Mouse (Mus musculus): ENCODE results near the gene Fam126a.

Gene Fam126a

DNA sequence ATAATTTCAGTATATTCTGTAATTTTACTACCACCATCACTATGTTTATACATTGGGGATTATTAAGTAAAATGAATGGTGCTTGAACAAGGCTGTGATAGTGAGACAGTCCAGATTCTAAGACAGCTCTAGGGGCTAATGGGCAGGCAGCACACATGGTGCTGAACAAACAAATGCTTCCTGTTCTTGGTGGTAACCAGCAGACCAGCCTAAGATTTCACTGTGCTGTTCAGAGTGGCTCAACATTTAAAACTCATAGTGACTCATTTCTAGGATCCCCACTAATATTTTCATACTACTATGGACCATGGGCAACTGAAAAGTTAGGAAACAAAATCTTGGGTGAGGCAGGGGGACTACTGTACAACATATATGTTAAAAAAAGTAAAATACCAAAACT is 10.1 kb upstream of the Fam126a start:
- DNase-seq (ENCODE audit: low spot score in 2 of 2), result no peak

DNA sequence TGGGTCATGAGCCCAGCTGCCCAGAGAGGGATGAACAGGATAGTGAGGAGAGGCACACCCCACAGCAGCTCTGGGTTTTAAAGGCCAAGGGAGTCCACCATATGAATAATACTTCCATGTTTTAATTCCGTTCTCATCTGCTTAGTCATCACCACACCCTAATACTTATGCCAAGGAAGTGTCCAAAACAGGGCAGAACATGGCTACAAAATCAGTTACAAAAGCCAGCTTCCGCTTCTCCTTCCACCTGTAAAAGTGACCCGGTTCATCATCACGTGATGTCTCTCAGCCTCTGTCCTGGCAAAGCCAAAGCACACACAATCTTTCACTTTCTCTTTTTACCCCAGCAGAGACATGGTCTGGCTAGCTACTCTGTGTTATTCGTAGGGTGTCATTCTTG is 8.9 kb upstream of the Fam126a start:
- no peak for DNase-seq (ENCODE audit: low spot score in 2 of 2)

DNA sequence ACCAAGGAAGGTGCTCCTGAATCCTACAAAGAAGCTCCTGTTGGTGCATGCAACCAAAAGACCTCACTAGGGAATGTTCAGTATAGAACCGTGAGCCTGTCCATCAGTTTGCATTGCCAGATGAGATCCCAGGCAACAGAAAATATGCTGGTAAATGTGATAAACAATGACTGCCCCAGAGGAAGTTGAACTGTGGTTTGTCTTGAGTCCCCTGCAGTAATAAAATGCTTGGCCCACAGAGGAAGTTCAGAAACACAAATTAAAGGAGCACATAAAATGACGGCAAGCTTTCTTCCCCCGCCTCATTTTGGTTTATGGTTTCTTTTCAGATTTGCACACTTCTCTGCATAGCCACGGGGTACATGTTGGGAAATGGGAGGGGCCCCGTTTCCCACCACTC is 8.3 kb upstream of the Fam126a start:
- no peak for DNase-seq (ENCODE audit: low spot score in 2 of 2)

DNA sequence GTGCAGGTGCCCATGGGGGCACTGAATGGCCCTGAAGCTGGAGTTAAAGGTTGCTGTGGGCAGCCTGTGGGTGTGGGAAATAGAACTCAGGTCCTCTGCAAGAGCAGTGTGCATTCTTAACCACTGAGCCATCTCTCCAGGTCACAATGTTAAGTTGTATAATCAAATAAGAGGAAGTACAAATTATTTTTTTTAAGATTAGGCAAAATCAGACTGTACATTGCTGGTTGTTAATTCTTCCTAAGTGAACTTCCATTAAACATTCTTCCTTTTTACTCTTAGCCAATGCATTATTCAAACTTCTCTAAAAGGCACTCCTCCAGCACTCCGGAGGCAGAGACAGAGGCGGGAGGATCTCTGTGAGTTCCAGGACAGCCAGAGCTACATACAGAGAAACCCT is 7.7 kb upstream of the Fam126a start:
- DNase-seq (ENCODE audit: low spot score in 2 of 2), result no peak

- DNase-seq (ENCODE audit: low spot score in 2 of 2), result no peak
Measured at GRCm38 (mm10) chr5:24036731-24037130, 6.2 kb upstream of the Fam126a start.

DNA sequence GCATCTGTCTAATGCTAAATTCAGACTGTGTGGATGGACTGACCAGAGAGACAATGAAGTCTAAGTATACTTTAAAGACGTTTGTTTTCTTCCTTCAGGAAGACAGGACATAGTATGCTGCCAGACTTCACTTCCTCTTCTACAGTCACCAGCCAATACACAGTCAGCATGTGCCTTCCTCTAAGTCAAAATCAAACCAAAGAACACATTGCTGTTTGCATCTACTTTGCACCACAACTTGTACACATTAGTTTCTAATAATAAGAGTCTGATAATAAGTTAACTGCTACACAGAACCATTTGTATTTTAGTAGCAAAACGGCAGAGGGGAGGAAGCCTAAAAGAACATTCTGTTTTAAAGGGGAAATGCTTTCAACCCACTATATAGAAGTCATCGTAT is 4.5 kb upstream of the Fam126a start:
- DNase-seq (ENCODE audit: low spot score in 2 of 2), result no peak

GRCm38 (mm10) chr5:24034091-24034490 is 3.6 kb upstream of the Fam126a start:
- no peak for DNase-seq (ENCODE audit: low spot score in 2 of 2)

- DNase-seq (ENCODE audit: low spot score in 2 of 2), result no peak
Measured at GRCm38 (mm10) chr5:24029946-24030578, 428 bp downstream of the Fam126a start.

- peak; percentile 53 to 61 for DNase-seq (ENCODE audit: low spot score in 2 of 2)
Measured at GRCm38 (mm10) chr5:24029331-24029771, 1.1 kb downstream of the Fam126a start.

GRCm38 (mm10) chr5:24024957-24025356 is 5.5 kb downstream of the Fam126a start:
- no peak for DNase-seq (ENCODE audit: low spot score in 2 of 2)

GRCm38 (mm10) chr5:24023226-24023625 is 7.3 kb downstream of the Fam126a start:
- no peak for DNase-seq (ENCODE audit: low spot score in 2 of 2)

GRCm38 (mm10) chr5:24021683-24022082 is 8.8 kb downstream of the Fam126a start:
- no peak for DNase-seq (ENCODE audit: low spot score in 2 of 2)

DNA sequence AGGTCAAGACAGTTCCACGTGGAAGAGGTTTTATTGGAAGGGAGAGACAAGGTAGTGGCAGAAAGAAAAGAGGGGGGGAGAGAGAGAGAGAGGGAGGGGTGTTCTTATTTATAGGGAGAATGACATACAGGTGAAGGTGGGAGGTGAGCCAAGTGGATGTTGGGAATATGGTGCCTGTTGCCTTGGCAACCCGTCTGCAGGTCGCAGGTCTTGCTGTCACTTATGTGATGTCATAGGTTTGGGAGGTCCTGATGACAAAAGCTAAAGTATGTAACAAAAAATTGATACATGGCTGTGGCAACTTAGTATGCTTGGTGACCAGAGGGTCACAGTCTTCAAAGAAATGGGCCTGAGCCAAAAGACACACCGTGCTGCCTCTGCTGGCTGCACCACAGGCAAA is 10.1 kb downstream of the Fam126a start:
- no peak for DNase-seq (ENCODE audit: low spot score in 2 of 2)

DNA sequence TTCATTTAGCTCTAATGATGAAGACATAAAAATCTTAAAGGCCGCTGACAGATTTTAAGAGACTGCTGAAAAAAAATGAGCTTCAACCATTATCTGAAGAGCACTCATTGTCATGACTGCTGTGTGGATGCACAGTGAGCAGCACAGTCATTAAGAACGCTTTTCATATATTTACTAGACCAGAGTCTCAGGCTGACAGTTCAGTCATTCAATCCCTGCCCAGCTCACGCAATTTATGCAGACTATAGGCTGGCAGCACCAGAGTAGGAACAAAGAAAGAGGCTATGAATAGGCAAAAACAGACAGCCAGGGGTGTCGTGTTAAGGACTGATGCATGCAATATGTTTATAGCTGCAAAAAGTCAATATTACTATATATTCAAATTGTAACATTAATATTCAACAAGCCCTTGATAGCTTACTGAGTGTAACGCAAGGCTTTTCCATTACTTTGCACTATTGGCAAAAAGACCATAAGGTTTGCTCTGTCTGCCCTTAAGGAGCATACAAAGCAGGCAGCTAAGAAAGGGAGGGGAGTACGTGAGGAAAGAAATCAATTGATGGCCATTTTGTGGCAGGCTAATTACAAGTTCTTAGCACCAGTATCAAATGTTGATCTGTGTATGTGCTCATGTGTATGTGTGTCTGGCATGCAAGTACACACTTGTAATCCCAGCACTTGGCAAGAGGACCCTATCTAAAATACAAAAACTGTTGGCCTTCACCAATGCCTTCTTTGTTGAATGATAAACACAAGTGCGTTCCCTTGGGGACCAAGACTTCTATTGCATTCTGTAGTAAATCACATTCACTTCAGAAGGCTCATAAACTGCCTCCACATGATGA is 10.9 kb downstream of the Fam126a start:
- DNase-seq (ENCODE audit: low spot score in 2 of 2), result no peak

DNA sequence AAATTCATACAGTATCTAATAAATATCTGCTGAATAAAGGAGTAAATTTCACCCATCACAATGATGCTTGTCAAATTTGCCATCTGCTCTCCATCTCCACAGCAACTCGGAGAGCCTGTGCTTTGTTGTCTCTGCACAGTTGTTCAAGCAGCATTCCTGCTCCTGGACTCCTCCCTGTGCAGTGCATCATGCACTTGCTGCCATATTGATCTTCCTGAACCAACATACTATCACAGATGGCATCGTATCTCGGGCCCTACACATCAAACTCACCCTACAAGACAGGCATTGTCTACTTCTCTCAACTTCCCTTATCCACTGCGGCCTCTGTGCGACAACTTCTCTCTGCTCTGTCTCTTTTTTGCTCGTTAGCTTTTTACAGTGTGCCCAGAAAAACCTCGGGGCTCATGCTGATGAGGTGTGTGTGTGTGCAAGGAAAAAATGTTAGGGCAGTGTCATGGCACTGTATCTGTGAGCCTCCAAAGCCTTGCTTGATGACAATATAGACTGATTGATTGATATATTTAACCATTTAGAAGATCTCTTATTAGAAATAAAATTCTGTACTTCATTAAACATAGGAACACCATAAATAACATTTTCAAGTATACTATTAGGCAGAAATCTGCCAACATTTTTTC is 11.7 kb downstream of the Fam126a start:
- no peak for DNase-seq (ENCODE audit: low spot score in 2 of 2)

DNA sequence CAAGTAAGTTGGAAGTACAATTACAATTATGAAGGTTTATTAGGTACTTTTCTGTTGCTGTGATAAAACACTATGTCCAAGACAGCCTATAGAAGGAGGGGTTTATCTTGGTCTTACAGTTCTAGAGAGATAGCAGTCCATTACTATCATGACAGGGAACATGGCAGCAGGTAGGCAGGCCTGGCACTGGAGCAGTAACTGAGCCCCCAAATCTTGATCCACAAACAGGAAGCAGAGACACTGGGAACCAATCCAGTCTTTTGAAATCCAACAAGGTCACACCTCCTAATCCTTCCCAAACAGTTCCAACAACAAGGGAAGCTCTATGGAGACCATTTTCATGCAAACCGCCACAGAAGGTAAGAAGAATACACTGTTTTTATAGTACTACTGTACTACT is 13.6 kb downstream of the Fam126a start:
- no peak for DNase-seq (ENCODE audit: low spot score in 2 of 2)

DNA sequence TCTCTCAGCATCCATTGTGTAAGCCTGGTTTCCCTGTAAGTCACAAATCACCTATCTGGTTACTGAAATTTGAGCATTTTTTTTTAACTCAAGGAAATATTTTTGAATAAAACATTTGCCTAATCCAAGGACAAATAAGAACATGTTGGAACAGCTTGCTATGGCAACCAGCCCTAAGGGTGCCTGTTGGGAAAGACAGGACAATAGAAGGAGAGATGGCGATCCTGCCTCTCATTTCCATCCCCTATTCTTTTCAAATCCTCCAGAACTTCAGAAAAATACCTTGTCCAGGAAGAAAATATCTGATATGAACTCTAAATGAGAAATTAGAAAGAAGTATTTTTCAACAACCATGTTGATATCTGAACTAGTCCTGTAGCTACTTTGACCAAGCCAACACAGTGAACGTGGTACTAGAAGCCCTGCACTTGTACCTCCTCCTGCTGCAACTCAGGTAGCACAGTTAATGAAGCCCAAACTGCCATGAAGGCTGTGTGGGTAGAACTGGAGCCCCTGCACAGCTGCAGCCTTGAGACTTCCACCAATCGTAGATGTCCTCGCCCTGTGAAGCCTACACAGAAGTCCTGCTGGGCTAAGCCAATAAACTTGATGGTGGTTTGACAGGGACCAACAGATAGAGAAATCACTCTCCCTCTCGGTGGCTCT is 17.0 kb downstream of the Fam126a start:
- no peak for DNase-seq (ENCODE audit: low spot score in 2 of 2)

DNA sequence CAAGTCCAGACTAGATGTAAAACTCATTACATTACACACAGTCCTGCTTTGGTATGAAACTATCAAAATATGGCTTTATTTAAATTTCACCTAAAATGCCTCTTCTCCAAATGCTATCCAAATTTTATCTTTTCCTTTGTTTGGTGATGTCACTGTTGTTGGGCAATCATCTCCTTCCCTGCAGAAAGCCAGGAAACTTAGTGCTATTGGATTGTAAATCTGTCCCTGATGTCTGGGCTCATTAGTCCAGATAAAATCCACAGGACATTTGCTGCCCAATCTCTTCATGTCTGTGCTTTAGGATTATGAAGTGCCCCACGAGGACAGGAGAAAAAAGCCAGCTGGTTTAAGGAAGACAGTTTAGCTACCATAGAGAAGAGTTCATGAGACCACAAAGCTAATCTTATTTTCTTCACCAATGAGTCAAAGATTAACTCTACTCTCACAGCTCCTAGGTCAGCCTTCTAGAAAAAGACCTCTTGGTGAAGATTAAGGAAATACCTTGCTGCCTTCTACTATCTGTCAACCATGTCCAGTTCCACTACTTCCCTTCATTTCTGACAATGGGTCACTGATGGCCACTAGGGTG is 31.3 kb downstream of the Fam126a start:
- DNase-seq (ENCODE audit: low spot score in 2 of 2), result no peak

- DNase-seq (ENCODE audit: low spot score in 2 of 2), result no peak
Measured at GRCm38 (mm10) chr5:23995951-23996350, 34.5 kb downstream of the Fam126a start.

GRCm38 (mm10) chr5:23994929-23995328 is 35.6 kb downstream of the Fam126a start:
- DNase-seq (ENCODE audit: low spot score in 2 of 2), result no peak

GRCm38 (mm10) chr5:23994231-23994630 is 36.3 kb downstream of the Fam126a start:
- no peak for DNase-seq (ENCODE audit: low spot score in 2 of 2)

GRCm38 (mm10) chr5:23993553-23993894 is 37.0 kb downstream of the Fam126a start:
- DNase-seq (ENCODE audit: low spot score in 2 of 2), result no peak
